Mouse (Mus musculus) central nervous system, embryonic 18 days (tissue): ENCODE measurements around the gene Tmem174. TPM values are rescaled to one million over a fixed set of nuclear protein-coding genes. Genes with fewer than 3 reads are reported as not detected.

ENCODE experiments used
- polyA plus RNA-seq: library from polyadenylated mRNA; depleted of rRNA; stranded (reverse); fragments of >200 nt; gene quantifications from 2 replicates; pipeline ENCODE4 v1.2.3, GENCODE M21; 2012; rRNA removed

Tmem174 gene
- not detected in 2 replicates for polyA plus RNA-seq

DNA sequence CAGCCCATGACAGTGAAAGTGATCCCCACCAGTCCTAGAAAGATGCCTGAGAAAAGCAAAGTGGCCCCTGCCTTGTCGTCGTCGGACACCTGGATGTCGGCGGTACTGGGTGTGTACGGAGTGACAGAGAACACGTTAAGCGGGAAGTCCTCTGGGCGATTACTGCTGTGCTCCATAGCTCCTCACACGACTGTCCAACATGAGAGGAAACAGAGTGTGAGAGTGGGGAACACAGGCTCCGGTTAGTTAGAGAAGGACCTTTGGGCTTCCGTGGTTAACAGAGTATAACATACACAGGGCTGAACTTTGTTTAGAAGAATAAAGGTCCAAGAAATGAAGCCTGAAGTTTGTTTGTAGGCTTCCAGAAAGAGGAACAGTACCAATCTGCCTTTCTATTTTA lies at the start of gene Tmem174:
Tmem174 (minus strand) TSS at position 266 of the 400 bp plus-strand sequence.

Other genes starting within 250 kb of the Tmem174 start
- 0.45 and 0.90 TPM in 2 replicates for gene Gm10320, start 145.4 kb downstream of the Tmem174 start, polyA plus RNA-seq
- 0.05 and 0.09 TPM in 2 replicates for gene Tmem171, start 57.4 kb upstream of the Tmem174 start, polyA plus RNA-seq
- gene Fcho2, start 178.0 kb upstream of the Tmem174 start, polyA plus RNA-seq: 28.4 and 29.8 TPM in 2 replicates